Mouse (Mus musculus): Measurements from ENCODE around the gene Sesn1. TPM values are rescaled to one million over a fixed set of nuclear protein-coding genes. Genes with fewer than 3 reads are reported as not detected.

Gene Sesn1
- polyA plus RNA-seq, 1 experiment from 2014 or later, result 33.9 TPM

DNA sequence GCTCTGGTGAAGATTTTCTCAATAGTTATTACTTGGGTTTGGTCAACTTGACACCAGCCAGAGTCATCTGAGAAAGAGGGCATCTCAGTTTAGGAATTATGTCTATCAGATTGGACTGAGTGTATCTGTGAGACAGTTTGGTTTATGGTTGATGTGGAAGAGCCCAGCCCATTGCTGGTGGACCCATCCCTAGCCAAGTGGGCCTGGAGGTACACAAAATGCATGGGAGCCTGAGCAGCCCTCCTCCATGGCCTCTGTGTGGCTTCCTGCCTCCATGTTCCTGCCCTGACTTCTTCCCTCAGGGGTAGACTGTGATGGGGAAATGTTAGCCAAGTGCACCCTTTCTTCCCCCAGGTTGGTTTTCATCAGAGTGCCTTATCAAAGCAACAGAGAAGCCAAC is 50.1 kb downstream of the Sesn1 start:
- Histone ChIP-seq H3K36me3 (replicated peaks) (no peaks in the 10 kb centered on the region), H3K9ac (no peak overlapping the region), H3K9me3 (no peaks in the 10 kb centered on the region), H3K4me3 (no peak overlapping the region), H3K27ac (no peak overlapping the region), H3K4me1 (no peaks in the 10 kb centered on the region), H3K4me2 (no peak overlapping the region), H3K27me3 (replicated peaks) (no peaks in the 10 kb centered on the region)
- no peak for ATAC-seq (replicated peaks)

DNA sequence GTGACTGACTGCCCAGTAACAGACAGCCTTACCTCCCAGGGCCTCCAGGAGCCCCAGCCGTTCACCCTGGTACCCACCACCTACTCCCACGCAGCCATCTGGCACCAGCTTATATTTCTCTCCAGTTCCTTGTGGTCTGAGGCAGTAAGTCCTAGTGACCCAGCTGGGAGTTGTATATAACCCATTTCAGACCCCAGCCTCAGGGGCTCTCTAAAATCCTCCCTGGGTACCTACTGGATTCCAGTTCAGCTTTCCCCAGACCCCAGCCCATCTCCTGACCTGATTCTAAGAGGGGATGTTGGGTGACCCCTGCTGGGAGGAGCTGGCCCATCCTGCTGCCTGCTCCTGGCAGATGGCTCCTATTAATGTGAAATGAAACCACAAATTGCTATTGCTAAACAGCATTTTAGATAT is 50.5 kb downstream of the Sesn1 start:
- H3K9me3 ChIP-seq, result no peaks in the 10 kb centered on the region
- no peaks in the 10 kb centered on the region for H3K4me1 ChIP-seq
- no peak overlapping the region for H3K4me3 ChIP-seq
- WGBS, result 98% methylated on average over 2 of the region's 2 CpGs
- H3K27me3 ChIP-seq (replicated peaks), result no peaks in the 10 kb centered on the region
- H3K9ac ChIP-seq, result no peak overlapping the region
- no peaks in the 10 kb centered on the region for H3K36me3 ChIP-seq (replicated peaks)
- no peak overlapping the region for H3K27ac ChIP-seq
- no peak for ATAC-seq (replicated peaks)
- H3K4me2 ChIP-seq, result no peak overlapping the region

DNA sequence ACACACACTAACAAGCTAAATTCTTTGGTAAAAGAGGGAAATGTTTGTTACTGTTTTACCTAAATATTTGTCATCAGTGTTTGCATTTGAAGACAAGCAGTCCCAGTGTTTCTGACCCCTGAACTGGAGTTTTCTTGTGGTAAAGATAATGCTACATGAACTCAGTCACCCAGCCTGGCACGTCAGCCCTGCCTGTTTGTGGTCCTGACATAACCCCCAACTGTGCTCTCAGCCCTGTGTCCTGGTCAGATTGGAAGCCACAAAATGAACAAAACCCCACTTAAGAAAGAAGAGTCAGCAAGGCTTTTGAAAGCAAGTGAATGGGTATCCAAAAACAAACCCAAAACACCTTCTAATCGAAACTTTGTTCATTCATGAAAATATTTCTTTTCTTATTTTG is 53.3 kb downstream of the Sesn1 start:
- 69% methylated on average over 2 of the region's 2 CpGs for WGBS
- peaks cover 4% of the 10 kb centered on the region for H3K4me1 ChIP-seq

DNA sequence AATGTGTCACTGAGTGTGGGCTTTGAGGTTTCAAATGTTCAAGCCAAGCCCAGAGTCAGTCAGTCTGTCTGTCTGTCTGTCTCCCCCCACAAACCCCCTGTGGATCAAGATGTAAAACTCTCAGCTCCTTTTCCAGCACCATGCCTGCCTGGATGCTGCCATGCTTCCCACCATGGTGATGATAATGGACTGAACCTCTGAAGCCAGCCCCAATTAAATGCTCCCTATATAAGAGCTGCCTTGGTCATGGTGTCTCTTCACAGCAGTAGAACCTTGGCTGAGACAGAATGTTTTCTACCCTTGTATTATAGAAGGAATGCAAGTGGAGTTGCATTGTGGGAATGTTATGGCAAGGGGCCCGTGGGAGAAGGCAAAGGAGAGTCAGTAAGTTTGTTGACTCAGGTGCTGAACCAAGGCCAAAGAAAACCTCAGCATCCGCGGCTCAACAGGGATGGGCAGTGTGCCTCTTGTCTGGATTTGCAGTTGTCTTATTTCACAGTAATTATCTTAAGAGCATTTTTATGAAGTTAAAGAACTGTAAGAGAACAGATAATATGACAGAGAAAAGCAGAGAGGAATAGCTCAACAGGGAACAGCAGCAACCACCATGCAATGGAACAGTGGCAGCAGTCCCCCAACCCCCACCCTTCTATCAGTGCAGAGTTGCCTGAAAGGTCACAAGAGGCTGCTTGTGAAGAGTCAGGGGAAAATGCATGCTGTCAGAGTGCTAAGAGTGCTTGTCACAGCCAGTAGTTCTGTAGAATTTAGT is 56.5 kb downstream of the Sesn1 start:
- Histone ChIP-seq H3K27ac (no peak overlapping the region; the same call in 1 of the 2 replicates), H3K27me3 (replicated peaks) (no peaks in the 10 kb centered on the region), H3K9me3 (no peaks in the 10 kb centered on the region), H3K9ac (no peak overlapping the region), H3K4me3 (no peak overlapping the region), H3K4me1 (peaks cover 4% of the 10 kb centered on the region), H3K36me3 (replicated peaks) (no peaks in the 10 kb centered on the region), H3K4me2 (no peak overlapping the region)
- no peak for ATAC-seq (replicated peaks)
- WGBS, result 77% methylated on average over 3 of the region's 3 CpGs

More for the DNA sequence above, 53.3 kb downstream of the Sesn1 start:
- Histone ChIP-seq H3K9ac (no peak overlapping the region), H3K36me3 (replicated peaks) (no peaks in the 10 kb centered on the region), H3K4me2 (no peak overlapping the region), H3K4me3 (no peak overlapping the region), H3K27ac (no peak overlapping the region), H3K27me3 (replicated peaks) (no peaks in the 10 kb centered on the region), H3K9me3 (no peaks in the 10 kb centered on the region)
- no peak for ATAC-seq (replicated peaks)

DNA sequence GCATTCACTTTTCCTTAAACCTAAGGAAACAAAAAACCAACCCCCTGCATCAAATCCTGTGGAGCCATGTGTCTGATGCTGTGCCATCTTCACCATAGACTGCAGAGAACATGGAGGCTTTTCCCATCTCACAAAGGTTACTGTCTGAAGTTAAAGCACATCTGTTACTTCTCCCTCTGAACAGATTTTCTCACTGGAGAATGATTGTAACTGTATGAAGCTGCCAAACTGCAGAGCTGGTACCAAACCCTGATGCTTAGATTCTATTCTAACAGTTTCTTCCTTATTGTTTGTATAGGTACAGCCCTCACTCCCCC is 57.1 kb downstream of the Sesn1 start:
- H3K27me3 ChIP-seq (replicated peaks), result no peaks in the 10 kb centered on the region
- peaks cover 4% of the 10 kb centered on the region for H3K4me1 ChIP-seq
- no peak overlapping the region for H3K9ac ChIP-seq
- ATAC-seq (replicated peaks), result no peak
- no peaks in the 10 kb centered on the region for H3K36me3 ChIP-seq (replicated peaks)
- H3K9me3 ChIP-seq, result no peaks in the 10 kb centered on the region
- no peak overlapping the region for H3K4me3 ChIP-seq
- H3K27ac ChIP-seq, result no peak overlapping the region; the same call in 1 of the 2 replicates
- H3K4me2 ChIP-seq, result no peak overlapping the region

DNA sequence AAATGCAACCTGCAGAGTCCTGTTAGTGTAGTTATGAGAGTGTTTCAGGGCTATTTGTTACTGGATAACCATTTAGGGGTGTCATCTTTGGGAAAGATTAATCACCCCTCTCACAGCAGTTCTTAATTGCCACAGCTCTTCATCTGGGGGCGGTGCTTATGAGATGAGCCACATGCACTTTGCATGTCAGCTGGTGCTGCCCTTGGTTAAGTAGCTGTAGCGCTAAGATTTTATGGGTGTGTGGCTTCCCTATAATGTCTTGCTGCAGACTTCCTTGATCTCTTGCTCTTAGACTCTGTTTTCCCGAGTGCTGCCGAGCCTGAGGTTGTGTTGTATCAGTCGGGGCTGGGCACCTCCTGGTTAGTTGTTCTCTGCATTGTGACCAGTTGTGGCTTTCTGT is 58.2 kb downstream of the Sesn1 start:
- ATAC-seq (replicated peaks), result no peak
- peaks cover 4% of the 10 kb centered on the region for H3K4me1 ChIP-seq
- 86% methylated on average over 5 of the region's 5 CpGs for WGBS
- no peak overlapping the region for H3K27ac ChIP-seq
- no peaks in the 10 kb centered on the region for H3K27me3 ChIP-seq (replicated peaks)
- H3K9me3 ChIP-seq, result no peaks in the 10 kb centered on the region
- no peak overlapping the region for H3K4me3 ChIP-seq
- no peaks in the 10 kb centered on the region for H3K36me3 ChIP-seq (replicated peaks)
- H3K9ac ChIP-seq, result no peak overlapping the region
- no peak overlapping the region for H3K4me2 ChIP-seq

DNA sequence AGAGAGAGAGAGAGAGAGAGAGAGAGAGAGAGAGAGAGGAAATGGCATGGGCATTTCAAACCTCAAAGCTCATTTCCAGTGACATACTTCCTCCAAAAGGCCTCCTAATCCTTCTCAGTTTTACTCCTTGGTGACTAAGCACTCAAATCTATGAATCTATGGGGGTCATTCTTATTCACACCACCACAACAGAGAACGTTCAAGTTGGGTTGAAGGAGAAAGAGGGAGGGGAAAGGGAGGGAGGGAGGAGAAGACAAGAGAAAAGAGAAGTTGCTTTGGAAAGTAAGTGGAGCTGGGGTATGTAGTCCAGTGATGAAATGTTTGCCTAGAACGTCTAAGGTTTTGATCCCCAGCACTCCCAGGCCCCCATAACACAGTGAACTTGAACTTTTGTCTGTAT is 60.4 kb downstream of the Sesn1 start:
- Histone ChIP-seq H3K27ac (no peak overlapping the region), H3K9me3 (no peaks in the 10 kb centered on the region), H3K9ac (no peak overlapping the region), H3K4me1 (peaks cover 4% of the 10 kb centered on the region), H3K4me2 (no peak overlapping the region), H3K4me3 (no peak overlapping the region), H3K27me3 (replicated peaks) (no peaks in the 10 kb centered on the region), H3K36me3 (replicated peaks) (no peaks in the 10 kb centered on the region)
- no peak for ATAC-seq (replicated peaks)
- 57% methylated on average over 2 of the region's 2 CpGs for WGBS

DNA sequence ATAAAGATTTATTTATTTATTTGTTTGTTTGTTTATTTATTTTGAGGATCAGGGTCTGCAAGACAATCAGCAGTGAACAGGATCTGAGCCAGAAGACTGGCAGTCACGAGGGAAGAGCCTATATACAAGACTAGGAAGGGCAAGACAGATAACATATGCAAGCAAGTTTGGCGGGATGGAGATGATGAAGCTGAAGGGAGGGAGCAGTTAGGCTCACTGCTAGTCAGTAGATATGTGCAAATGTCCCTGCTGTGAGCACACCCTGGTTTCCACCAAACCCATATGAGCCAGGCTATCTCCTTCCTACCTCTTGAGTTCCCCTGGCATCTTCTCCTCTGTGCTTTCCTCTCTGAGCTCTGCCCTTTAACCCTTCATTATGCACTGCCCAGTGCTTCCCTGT is 61.8 kb downstream of the Sesn1 start:
- 71% methylated on average over 2 of the region's 2 CpGs for WGBS
- H3K36me3 ChIP-seq (replicated peaks), result no peaks in the 10 kb centered on the region
- no peak overlapping the region for H3K27ac ChIP-seq
- H3K27me3 ChIP-seq (replicated peaks), result no peaks in the 10 kb centered on the region
- H3K4me3 ChIP-seq, result no peak overlapping the region
- ATAC-seq (replicated peaks), result no peak
- H3K4me1 ChIP-seq, result peaks cover 3% of the 10 kb centered on the region
- H3K9ac ChIP-seq, result no peak overlapping the region
- no peaks in the 10 kb centered on the region for H3K9me3 ChIP-seq
- no peak overlapping the region for H3K4me2 ChIP-seq

DNA sequence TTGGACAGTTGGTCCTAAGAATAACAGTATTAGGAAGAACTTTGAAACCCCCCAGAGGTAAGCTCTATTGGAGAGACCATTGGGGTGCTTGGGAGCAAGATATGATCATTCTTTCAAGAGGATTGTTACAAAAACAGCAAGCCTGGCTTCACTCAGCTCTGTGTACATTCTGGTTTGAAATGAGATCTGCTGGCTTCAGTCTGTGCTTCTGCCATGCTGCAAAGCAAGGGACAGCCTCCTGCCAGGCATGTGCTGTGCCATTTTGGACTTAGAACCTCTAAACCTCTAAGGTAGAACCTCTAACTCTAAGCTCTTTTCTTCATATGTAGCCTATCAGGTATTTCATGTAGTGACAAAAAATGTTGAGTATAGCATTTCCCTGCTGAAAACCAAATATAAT is 65.9 kb downstream of the Sesn1 start:
- Histone ChIP-seq H3K9ac (no peak overlapping the region), H3K27ac (no peak overlapping the region), H3K4me2 (no peak overlapping the region), H3K4me3 (no peak overlapping the region), H3K36me3 (replicated peaks) (no peaks in the 10 kb centered on the region), H3K9me3 (no peaks in the 10 kb centered on the region), H3K4me1 (no peaks in the 10 kb centered on the region), H3K27me3 (replicated peaks) (no peaks in the 10 kb centered on the region)
- ATAC-seq (replicated peaks), result no peak

DNA sequence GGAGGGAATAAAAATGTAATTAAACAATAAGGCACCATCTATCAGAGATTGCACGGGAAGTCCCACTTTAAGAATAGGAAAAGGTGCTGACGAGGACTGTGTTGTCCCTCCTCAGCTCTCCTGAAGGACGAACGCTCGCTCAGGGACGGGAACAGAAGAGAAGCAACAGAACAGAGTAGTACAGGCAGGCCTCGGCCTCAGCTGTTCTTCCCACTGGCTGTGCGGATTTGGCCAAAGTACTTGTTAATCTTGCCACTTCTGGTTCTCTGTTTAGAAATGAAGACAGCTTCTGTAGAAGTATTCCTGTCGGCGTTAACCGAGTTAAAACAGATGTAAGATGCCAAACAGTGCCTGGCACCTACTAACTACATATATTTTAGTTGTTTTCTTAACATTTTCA is 68.6 kb downstream of the Sesn1 start:
- no peaks in the 10 kb centered on the region for H3K27me3 ChIP-seq (replicated peaks)
- H3K27ac ChIP-seq, result no peak overlapping the region
- H3K9ac ChIP-seq, result no peak overlapping the region
- H3K4me2 ChIP-seq, result no peak overlapping the region
- H3K4me3 ChIP-seq, result no peak overlapping the region
- peaks cover 8% of the 10 kb centered on the region for H3K4me1 ChIP-seq
- no peak for ATAC-seq (replicated peaks)
- H3K9me3 ChIP-seq, result no peaks in the 10 kb centered on the region
- no peaks in the 10 kb centered on the region for H3K36me3 ChIP-seq (replicated peaks)
- WGBS, result 86% methylated on average over 11 of the region's 11 CpGs

DNA sequence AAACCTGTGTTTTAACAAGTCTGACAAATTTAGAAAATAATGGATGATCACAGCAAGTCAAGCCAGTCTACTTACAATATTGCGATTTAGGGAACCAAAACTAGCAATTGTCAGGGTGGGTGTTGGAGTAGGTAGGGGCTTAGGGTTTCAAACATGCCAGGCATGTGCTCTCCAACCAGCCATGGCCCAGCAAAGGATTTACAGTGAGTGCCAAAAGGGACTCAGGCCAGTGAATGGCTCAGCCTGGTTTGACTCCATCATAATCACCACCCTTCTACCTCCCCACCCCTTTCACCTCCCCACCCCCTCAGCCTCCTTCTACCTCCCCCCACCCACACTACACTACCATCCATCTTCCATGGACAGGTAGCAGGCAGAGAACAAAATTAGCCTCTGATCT is 69.9 kb downstream of the Sesn1 start:
- H3K9me3 ChIP-seq, result no peaks in the 10 kb centered on the region
- no peak overlapping the region for H3K9ac ChIP-seq
- H3K36me3 ChIP-seq (replicated peaks), result no peaks in the 10 kb centered on the region
- WGBS, result 93% methylated on average over 1 of the region's 1 CpGs
- H3K4me2 ChIP-seq, result no peak overlapping the region
- no peak for ATAC-seq (replicated peaks)
- no peaks in the 10 kb centered on the region for H3K27me3 ChIP-seq (replicated peaks)
- H3K4me1 ChIP-seq, result peaks cover 8% of the 10 kb centered on the region
- H3K4me3 ChIP-seq, result no peak overlapping the region
- no peak overlapping the region for H3K27ac ChIP-seq

DNA sequence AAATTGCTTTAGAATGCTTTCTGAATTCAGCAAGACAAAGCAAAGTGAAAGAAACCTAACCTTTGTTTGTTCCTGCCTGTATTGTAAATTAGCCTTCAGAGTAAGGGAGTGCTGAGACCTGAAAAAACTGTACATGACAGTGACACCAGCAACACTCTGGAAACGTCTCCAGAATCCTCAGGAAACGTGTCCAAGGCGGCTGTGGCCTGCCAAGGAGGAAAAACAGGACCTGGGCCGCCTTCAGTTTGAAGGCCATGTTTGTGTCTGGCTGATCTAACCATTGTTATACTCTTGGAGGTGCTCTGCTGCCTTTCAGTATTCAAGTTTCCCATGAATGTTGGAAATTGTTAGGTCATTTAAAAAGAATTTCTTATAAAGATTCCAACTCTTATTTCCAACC is 70.5 kb downstream of the Sesn1 start:
- no peaks in the 10 kb centered on the region for H3K36me3 ChIP-seq (replicated peaks)
- H3K4me2 ChIP-seq, result no peak overlapping the region
- WGBS, result 56% methylated on average over 4 of the region's 4 CpGs
- no peak overlapping the region for H3K9ac ChIP-seq
- no peak overlapping the region for H3K4me3 ChIP-seq
- no peak overlapping the region for H3K27ac ChIP-seq
- ATAC-seq (replicated peaks), result no peak
- H3K9me3 ChIP-seq, result no peaks in the 10 kb centered on the region
- peaks cover 8% of the 10 kb centered on the region for H3K4me1 ChIP-seq
- H3K27me3 ChIP-seq (replicated peaks), result no peaks in the 10 kb centered on the region

DNA sequence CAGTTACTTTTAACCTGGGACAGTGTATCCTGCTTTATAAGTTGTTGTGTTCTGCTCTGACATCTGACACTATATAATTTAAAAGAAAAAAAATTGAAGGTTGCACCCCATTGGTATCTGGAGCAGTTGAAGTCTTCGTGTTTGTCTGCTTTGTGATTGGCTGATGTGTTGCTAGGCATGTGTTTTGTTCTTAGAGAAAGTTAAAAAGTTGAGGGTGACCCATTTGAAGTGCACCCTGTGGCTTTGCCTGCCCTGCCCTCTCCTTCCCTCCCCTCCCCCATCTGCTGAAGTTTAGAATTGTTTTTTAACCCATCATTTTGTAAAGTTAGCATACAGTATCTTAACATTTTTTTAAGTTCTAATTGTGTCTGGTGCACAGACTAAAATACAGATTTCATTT is 71.0 kb downstream of the Sesn1 start:
- no peak overlapping the region for H3K9ac ChIP-seq
- peaks cover 8% of the 10 kb centered on the region for H3K4me1 ChIP-seq
- WGBS, result 10% methylated on average over 1 of the region's 1 CpGs
- H3K27me3 ChIP-seq (replicated peaks), result no peaks in the 10 kb centered on the region
- H3K9me3 ChIP-seq, result no peaks in the 10 kb centered on the region
- no peak for ATAC-seq (replicated peaks)
- no peaks in the 10 kb centered on the region for H3K36me3 ChIP-seq (replicated peaks)
- no peak overlapping the region for H3K4me2 ChIP-seq
- H3K27ac ChIP-seq, result no peak overlapping the region
- H3K4me3 ChIP-seq, result no peak overlapping the region
